Mouse (Mus musculus): ENCODE results near the gene Hist2h2aa2. TPM values are rescaled to one million over a fixed set of nuclear protein-coding genes. Genes with fewer than 3 reads are reported as not detected.
"Not testable (repeated sequence)": the region's sequence is repeated elsewhere in the genome, so short reads cannot be mapped to it uniquely, and the experiment has no call there.

The Hist2h2aa2 gene
- total RNA-seq (2021) = 1,000 to 10,000 TPM; 1,421 to 1,566 TPM
- long read RNA-seq, experiment 1, transcript Hist2h2aa2-201 (1 exons, 528 nt) = major isoform, 59 of 59 reads
- long read RNA-seq, experiment 1, partial matches to known transcripts = 0 of 59 reads
- long read RNA-seq, experiment 1, other reads (novel, unspliced or antisense) = 0 of 59 reads
- long read RNA-seq, experiment 2, transcript Hist2h2aa2-201 (1 exons, 528 nt) = major isoform, 30 of 30 reads
- long read RNA-seq, experiment 2, partial matches to known transcripts = 0 of 30 reads
- long read RNA-seq, experiment 2, other reads (novel, unspliced or antisense) = 0 of 30 reads

DNA sequence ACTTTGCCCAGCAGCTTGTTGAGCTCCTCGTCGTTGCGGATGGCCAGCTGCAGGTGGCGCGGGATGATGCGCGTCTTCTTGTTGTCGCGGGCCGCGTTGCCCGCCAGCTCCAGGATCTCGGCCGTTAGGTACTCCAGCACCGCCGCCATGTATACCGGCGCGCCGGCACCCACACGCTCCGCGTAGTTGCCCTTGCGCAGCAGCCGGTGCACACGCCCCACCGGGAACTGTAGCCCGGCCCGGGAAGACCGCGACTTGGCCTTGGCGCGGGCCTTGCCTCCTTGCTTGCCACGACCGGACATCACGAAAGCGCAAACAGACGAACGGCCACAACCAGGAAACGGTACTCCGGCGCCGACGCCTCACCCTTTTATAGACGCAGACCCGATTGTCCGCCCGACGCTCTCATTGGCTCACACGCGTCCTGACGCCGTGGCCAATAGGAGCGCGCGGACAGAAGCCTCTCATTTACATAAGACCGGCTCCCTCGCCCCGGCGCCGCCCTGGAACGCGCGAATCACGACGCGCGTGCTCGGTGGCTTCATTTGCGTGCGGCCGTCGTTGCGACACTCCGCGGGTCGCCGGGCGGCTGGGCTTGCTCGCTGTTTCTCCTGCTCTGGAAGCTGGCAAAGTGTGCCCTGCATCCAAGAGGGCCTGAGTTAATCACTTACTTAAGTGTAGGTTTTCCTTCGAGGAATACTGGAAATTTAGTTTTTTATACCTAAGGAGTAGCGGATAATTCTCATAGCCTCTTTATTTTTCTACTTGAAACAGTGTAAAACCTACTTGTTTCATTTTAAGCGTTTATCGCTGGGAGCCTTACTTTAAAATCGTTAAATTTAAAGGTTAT is at the start of gene Hist2h2aa2:
Hist2h2aa2 (minus strand) TSS at position 328 of the 850 bp plus-strand sequence.
- peak; percentile 80 to 90 for DNase-seq (ENCODE audit: low spot score in 2 of 2)

DNA sequence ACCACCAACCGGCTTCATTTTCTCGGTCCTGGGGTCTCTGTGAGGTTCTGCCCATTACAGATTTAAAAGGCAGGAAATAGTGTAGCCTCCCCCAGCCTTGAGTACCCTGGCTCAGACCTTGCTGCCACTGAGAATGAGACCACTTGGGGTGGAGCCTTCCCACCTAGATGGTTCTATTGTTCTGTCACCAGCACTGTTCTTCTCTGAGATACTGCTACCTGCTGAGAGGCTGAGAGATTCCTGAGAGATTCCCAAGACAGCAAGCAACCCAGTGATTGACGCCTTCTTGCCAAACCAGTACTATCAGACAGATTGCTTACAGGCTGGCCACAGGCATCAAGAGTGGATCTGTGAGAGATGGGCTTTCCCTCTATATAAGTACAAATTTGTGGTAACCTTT is 49.1 kb upstream of the Hist2h2aa2 start:
- no peak for DNase-seq (ENCODE audit: low spot score in 2 of 2)

DNA sequence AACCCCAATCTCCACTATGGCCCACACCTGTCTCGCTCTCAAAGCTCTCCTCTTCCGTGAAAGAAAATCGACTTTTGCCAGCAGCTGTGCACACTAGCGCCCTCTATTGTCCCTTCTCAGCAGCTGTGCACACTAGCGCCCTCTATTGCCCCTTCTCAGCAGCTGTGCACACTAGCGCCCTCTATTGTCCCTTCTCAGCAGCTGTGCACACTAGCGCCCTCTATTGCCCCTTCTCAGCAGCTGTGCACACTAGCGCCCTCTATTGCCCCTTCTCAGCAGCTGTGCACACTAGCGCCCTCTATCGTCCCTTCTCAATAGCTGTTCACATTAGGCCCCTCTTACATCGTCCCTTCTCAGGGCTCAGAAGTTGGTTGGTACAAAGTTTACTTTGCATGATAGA is 47.3 kb upstream of the Hist2h2aa2 start:
- not testable (repeated sequence) for DNase-seq (ENCODE audit: low spot score in 2 of 2)

DNA sequence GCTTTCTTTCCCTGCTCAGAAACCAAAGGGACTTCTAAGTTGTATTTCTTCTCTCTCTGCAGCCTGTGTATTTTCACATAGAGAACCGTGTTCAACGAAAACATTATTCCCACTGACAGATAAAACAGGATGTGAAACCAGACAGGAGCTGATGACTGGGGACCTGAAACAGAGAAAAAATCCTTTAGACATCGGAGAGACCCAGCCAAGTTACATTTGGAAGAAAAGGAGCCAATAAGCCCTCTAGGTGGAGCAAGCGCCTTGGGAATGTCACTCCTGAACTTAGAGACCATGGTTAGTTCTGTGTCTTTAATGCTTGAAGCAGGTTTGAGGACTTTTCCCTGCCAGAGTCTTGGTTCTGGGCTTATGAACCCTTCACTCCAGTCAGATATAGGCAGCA is 44.4 kb upstream of the Hist2h2aa2 start:
- DNase-seq (ENCODE audit: low spot score in 2 of 2) = no peak

DNA sequence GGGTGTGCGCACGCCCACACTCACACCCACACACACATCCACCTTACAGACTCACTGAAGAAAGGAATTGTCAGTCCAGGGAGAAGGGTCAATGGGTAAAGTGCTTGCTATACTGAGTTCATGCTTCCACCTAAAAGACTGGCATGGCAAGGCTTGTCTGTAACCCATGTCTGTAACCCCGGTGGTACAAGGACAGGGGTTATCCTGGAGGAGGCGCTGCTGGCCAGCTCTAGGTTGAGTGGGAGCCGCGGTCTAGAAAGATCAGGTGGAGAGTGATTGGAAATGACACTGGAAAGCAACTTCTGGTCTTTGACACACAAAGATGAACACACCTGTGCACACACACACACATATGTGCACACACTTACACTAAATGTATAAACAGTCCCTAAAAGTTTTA is 40.6 kb upstream of the Hist2h2aa2 start:
- DNase-seq (ENCODE audit: low spot score in 2 of 2) = no peak

DNA sequence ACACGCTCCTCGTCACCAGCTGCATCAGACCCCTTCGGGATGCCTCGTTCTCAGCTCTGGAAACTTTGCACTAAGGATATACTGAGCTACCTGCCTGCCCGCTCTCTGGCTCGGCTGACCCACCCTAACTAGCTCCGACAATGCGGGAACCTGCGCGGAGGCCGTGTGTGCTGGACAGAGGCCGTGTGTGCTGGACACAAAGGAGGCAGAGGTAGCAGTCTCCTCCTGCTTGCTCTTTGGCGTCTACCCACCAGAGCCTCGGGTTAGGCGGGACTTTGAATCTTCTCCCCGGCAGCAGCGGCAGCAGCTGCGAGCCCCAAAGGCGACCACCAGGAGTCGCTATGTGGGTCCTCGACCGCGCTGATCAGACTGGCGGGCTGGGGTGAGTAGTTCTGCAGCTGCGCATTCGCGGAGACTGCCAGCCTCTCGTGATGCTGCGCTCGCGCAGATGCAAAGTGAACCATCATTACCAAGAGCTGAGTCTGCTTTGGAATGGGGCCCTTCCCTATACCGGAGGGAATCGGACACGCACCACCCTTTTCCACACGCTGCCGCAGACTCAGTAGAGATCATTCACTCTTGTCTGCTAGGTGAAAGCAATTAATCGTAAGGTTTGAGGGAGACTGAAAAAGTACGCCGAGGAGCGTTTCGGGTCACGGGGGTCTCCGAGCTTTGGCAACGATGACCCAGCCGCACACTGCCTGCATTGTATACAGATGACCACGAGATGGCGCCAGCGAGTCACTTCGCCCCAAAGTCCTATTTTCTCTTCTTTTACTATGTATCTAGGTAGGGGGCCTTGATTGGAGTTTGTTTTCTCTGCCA is 37.9 kb upstream of the Hist2h2aa2 start:
- DNase-seq (ENCODE audit: low spot score in 2 of 2) = peak; percentile 82 to 87

DNA sequence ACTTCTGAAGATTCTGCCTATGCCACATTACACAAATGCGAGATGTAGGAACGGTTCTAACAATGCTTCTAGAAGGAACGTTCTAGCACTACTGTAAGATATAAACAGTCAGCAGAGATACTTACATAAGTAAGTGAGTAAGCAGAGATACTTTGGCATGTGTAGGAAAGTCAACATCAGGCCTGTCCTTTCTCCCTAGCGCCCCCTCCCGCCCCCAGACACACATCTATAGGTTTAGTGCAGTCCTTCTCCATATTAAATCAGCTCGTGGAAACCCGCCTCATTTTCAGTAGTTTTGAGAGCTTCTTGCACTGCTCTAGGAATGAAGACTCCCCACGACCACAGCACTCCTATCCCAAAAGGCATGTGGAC is 37.3 kb upstream of the Hist2h2aa2 start:
- no peak for DNase-seq (ENCODE audit: low spot score in 2 of 2)

DNA sequence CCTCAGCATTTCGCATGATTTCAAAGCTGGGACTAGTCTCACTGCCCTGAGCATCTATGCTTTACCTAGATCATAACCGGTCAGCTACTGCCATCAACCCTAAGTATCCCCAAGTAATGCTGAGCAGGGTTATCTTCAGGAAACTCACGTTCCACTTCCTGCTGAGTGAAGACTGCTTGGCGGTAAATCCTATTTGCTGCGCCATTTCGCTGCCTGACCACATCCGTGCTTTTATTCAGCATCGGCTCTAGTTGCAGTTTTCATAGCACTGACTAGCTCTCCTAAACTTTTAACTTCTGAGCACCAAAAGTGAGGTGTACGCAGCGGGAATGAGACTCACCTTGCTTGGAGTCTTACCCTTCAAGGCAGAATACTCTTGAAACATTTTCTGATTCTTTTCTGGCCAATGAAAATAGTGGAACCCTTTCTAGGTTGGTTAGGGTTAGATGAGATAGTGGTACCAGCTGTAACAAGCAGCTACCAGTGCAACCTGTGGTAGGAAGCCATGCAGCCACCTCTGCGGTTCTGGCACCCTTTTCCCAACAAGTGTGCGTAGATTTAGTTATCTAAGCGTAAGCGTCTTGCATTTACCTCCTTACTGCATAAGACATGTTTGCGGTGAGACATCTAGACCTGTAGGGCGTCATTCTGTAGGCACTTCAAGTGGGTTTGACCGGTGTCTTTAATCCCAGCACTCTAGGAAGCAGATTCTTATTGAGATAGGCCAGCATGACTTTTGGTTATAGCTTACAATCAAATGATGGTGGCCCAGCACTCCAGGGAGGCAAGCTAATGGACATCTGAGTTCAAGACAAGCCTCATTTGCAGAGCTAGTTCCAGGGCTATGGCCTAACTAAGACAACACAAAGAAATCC is 33.8 kb upstream of the Hist2h2aa2 start:
- no peak for DNase-seq (ENCODE audit: low spot score in 2 of 2)

DNA sequence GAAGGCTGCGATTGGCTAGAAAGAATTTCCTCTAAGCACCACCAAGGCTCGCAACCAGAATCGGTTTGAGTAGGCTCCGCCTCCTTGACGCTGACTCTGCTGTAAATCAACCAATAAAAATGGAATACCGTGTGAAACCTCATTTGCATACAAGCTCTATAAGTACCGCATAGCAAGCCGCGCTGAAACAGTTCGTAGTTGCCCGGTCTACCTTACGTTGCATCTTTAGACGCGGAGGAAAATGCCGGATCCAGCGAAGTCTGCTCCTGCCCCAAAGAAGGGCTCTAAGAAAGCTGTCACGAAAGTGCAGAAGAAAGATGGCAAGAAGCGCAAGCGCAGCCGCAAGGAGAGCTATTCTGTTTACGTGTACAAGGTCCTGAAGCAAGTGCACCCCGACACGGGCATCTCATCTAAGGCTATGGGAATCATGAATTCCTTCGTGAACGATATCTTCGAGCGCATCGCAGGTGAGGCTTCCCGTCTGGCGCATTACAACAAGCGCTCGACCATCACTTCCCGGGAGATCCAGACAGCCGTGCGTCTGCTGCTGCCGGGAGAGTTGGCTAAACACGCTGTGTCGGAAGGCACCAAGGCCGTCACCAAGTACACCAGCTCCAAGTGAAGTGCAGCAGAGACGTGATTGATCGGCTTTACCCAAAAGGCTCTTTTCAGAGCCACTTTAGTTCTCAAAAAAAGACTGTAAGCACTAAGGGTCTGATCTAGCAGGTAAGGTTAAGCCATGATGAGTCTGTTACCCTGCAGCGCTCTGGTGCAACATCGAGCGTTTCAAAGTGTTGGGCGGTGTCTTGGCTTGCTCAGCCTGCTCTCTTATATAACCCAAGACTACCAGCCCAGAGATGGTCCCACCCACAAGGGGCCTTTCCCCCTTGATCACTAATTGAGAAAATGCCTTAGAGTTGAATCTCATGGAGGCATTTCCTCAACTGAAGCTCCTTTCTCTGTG is 29.7 kb upstream of the Hist2h2aa2 start, which contains the start of gene Hist2h2bb:
Hist2h2bb (plus strand) TSS at position 242 of the 964 bp plus-strand sequence.
- DNase-seq (ENCODE audit: low spot score in 2 of 2) = peak; percentile 44 to 76

DNA sequence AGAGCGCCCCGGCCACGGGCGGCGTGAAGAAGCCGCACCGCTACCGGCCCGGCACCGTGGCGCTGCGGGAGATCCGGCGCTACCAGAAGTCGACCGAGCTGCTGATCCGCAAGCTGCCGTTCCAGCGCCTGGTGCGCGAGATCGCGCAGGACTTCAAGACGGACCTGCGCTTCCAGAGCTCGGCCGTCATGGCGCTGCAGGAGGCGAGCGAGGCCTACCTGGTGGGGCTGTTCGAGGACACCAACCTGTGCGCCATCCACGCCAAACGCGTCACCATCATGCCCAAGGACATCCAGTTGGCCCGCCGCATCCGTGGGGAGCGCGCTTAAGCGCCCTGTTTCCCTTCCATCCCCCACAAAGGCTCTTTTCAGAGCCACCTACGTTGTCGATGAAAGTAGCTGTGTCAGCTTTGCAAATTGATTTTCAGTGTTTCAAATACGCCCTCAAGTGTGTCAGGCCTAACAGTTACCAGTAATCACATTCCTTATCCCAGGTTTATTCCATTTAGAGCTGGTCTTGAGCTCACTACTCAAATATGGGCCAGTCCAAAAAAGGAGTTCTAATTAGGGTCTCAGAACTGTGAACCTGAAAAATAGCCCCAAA is 28.8 kb upstream of the Hist2h2aa2 start:
- not testable (repeated sequence) for DNase-seq (ENCODE audit: low spot score in 2 of 2)

DNA sequence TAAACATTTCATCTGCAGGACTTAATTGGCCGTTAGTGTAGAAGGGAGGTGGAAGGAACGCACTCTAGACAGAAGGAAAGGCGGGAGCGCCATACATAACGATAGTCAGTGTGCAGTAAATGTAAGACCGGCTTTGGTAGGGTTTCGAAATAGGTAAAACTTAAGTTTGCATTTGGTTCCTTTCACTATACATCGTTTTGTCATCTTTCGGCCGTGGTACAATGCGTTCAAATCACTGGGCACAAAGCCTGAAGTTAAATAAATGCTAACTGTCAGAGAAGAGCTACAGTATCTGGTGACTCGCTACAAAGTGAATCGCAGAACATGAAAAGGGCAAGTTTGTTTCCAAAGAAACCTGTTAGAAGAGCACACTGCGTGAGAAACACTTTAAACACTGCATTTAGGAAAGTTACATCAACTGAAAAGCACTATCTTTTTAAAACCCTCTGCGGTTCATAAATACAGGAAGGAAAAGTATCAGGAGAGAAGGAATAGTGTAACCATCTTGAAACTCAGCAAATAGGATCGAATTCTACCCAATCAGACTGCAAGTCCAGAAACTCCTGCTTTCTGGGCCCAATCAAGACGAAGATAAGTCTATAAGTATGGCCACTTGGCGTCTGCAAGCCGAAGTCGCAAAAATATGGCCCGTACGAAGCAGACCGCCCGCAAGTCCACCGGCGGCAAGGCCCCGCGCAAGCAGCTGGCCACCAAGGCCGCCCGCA is 28.1 kb upstream of the Hist2h2aa2 start, which contains the start of gene Hist2h3b:
Hist2h3b (plus strand) TSS at position 604 of the 725 bp plus-strand sequence.
- peak; percentile 55 to 59 for DNase-seq (ENCODE audit: low spot score in 2 of 2)

DNA sequence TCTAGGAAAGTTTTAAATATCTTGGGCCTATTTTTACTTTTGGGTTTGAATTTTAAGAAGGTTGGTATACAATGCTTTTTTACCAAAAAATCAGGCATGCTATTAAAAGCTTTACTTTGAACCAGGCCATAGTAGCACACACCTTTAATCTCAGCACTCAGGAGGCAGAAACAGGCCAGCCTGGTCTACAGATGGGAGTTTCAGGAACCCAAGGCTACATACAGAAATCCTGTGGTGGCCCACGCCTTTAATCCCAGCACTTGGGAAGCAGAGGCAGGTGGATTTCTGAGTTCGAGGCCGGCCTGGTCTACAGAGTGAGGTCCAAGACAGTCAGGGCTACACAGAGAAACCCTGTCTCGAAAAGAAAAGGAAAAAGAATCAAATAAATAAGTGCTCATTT is 27.5 kb upstream of the Hist2h2aa2 start:
- DNase-seq (ENCODE audit: low spot score in 2 of 2) = no peak

DNA sequence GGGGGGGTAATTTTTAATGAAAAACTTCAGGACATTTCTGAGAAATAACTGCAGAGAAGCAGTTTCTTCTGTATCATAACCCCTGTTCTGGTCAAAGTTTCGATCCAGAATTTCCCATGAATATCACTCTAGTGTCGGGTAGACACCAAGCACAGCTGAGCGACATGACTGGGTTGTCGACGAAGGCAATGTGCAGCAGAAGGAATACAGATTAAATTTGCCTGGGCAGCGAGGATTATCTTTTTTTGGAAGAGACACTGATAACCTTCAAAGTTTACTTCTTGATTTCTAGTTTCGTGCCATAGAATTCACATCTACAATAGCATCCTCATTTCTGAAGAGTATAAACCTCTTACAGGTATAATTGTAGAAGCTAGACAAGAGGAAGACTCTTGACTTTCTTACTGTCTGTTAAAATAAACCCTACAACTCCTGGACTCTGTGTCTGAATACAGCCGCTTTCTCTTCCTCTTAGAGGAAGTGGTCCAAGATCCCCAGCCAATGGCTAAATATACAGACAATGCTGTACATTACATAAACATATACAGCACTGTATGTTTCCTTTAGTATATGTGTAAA is 26.1 kb upstream of the Hist2h2aa2 start:
- no peak for DNase-seq (ENCODE audit: low spot score in 2 of 2)

DNA sequence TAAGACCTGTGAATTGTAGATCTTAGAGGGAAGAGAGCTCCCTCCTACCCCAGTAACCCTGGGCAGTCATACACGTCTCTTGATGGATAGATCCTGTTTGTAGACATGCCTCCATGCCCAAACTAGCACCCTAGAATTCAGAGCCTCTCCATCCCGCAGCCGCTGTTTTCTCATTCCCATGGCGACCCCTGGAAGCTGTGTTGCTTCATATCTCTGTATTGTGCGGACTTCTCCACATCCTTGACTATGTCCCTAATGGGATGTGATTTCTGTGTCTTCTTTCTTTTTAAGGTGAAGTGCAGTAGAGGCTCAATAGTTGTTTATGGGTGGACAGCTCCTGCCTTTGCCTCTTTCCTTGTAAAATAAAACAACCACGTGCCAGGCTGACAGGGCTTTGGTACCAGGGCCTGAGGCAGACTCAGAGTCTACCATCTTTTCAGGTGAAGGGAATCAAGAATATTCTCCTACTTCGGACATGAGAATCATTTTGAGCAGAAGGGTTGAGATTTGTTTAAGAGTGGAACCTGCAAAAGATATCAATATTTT is 24.4 kb upstream of the Hist2h2aa2 start:
- no peak for DNase-seq (ENCODE audit: low spot score in 2 of 2)

DNA sequence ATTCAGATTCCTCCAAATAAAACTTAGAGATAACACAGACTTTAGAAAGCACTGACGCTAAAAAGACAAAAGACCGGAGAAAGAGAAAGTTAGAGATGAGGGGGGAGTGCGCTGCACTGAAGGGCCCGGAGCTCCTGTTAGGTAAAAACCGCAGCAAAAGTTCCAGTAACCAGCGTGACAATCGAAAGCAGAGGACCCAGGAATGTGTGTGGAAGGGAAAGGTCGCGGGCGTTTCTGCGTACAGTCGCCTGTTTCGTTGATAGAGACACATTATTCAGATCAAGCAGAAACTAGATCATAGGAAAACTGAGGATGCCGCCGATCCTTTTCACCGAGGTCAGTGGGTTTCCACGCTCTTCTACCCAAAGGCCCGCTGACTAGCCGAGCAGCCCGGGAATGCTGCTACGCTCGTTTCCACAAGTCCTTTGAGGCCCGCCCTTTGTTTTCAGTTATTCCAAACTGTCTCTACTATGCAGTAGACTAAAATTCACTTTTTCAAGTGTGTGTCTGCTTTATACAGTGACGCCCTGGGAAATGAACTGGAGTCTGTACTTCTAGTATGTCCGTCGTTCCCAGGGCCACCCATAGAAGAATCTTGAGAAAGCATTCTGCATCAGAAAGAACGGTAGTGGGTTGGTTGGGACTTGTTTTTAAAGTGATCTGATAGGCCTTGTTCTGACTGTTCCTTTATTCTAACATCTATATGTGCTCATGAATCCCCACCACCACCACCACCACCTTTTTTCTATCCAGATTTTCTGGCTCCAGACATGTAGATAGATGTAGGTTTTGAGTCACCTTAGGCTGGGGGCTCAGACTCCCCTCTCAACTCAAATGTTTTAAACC is 23.7 kb upstream of the Hist2h2aa2 start:
- no peak for DNase-seq (ENCODE audit: low spot score in 2 of 2)

DNA sequence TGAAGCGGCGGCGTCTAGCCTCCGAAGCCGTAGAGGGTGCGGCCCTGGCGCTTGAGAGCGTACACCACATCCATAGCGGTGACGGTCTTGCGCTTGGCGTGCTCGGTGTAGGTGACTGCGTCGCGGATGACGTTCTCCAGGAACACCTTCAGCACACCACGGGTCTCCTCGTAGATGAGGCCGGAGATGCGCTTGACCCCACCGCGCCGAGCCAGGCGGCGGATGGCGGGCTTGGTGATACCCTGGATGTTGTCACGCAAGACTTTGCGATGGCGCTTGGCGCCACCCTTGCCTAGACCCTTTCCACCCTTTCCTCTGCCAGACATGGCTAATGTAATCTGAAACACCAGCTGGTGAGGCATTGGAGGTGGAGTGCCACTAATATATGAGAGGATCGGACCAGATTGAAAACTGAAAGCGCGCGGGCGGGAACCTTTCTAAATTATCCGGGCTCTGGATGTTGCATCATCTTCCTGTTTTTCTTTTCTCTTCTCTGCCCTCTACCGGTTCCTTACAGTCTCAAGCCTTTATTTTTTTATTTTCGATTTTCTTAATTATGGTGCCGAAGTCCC is 23.0 kb upstream of the Hist2h2aa2 start, which contains the start of gene Hist2h4:
Hist2h4 (minus strand) TSS at position 333 of the 572 bp plus-strand sequence.
- DNase-seq (ENCODE audit: low spot score in 2 of 2) = peak; percentile 75 to 89

All from adrenal gland, postnatal 4 days (tissue).